Mouse (Mus musculus) ES-Bruce4 (cell line): ENCODE measurements around the gene Erbb4.

Experiments used
- CTCF ChIP-seq: IDR thresholded peaks from one replicate; pipeline ENCODE4 v1.8.1; 2011; ENCODE audit warnings: low read depth, low read length
- EP300 ChIP-seq: IDR thresholded peaks from 2 replicates; pipeline ENCODE4 v1.6.1; 2011; ENCODE audit warnings: low read depth, low read length; ENCODE audit not compliant: insufficient read depth
- POLR2A ChIP-seq: IDR thresholded peaks from one replicate; pipeline ENCODE4 v1.8.1; 2011; ENCODE audit warnings: low read length; ENCODE audit not compliant: insufficient read depth

GRCm38 (mm10) chr1:68020020-68020419, 1087.8 kb downstream of the Erbb4 start:
- TF ChIP-seq POLR2A (no peak), CTCF (no peak), EP300 (no peak)
